Mouse (Mus musculus): ENCODE measurements around the gene Dolpp1.

DNA sequence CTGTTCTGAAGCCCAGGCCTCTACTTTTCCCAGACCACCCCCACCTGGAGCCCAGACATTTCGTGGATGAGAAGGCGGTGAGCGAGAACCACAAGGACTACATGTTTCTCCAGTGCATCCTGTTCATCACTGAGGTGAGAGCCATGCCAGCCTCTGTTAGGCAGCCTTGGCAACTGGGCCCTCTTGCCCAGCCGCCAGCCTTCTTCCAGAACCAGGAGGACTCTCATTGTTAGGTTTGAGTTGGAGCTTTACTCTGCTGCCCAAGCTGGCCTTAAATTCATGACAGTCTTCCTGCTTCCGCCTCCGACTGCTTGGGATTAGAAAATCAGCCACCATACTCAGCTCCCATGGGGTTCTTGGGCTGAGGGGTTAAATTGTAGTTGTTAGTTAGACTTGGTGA, 47.6 kb downstream of the Dolpp1 start:
- no peak for TF ChIP-seq CTCF (IDR thresholded peaks at IDR 0.05; ENCODE audit: extremely low read depth, insufficient read length, insufficient replicate concordance, low read depth, low read length)
- TF ChIP-seq POLR2A (IDR thresholded peaks at IDR 0.05; ENCODE audit: low read depth, low read length): no peak

Measured in small intestine, adult 2 months (tissue).